8 mouse cellular contexts compared by ENCODE assay signal in the genomic region with DNA sequence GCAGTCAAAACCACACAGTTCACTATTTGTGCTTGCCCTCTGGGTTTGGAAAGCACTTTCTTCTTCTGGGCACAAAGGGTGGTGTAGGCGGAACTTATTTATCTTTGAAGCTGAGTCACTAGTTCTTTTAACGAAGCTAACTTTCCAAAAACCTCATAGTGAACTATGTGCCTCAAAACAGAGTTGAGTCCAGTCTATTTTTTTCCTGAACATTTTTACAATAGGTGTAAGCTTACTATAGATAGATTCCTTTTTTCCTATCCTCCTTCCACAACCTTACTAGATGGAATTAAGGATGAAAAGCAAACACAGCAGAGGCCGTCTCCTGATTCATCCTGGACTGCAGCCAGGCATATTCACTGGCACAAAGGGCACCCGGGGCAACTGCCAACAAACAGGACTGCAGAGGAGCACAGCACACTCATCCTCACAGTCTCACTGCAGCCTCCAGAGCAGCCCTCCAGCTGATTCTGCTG.
DNase-seq lines count a peak whose midpoint lies in the region; ATAC-seq and TF ChIP-seq lines count a peak whose summit lies in the region.

No protein-coding gene starts in this region.

- H3K36me3 ChIP-seq in liver, postnatal 0 days (replicated peaks; ENCODE audit: insufficient read depth, low read length) = peaks cover 25% of the 10 kb centered on the region
- H3K36me3 ChIP-seq in liver, embryonic 11.5 days (ENCODE audit: control insufficient read depth, insufficient read depth, low read length) = peaks cover 13% of the 10 kb centered on the region; the same call in 1 of the 2 replicates

- H3K27ac ChIP-seq in liver, postnatal 0 days (ENCODE audit: low read depth) = 0 out of 2 replicates have a peak overlapping the region, but pooled peaks have one; percentile 2
- H3K27ac ChIP-seq in liver, embryonic 11.5 days (ENCODE audit: low read depth, low read length) = no peak overlapping the region
- H3K27ac ChIP-seq in layer of hippocampus, adult 2 months = peak overlapping the region; percentile 12; the same call in 1 of the 2 replicates

- no peaks in the 10 kb centered on the region for H3K27me3 ChIP-seq in liver, postnatal 0 days (ENCODE audit: insufficient read depth, low read length)
- H3K27me3 ChIP-seq in liver, embryonic 11.5 days (replicated peaks; ENCODE audit: control insufficient read depth, insufficient read depth, low read length) = no peaks in the 10 kb centered on the region

- no peak for TF ChIP-seq CTCF in liver, postnatal 0 days (IDR thresholded peaks at IDR 0.05; ENCODE audit: low read depth)
- TF ChIP-seq CTCF in layer of hippocampus, adult 2 months (conservative IDR thresholded peaks at IDR 0.05) = no peak

- DNase-seq in liver, postnatal 0 days = peak; percentile 63
- no peak for DNase-seq in liver, embryonic 11.5 days (ENCODE audit: low spot score)
- peak; percentile 84 for DNase-seq in adrenal gland, postnatal 25 days
- DNase-seq in frontal cortex, adult 2 months (ENCODE audit: extremely low spot score in 1 of 2, low spot score in 1 of 2) = peak; percentile 20 to 65
- peak; percentile 20 to 47 for DNase-seq in layer of hippocampus, adult 2 months (ENCODE audit: low spot score in 2 of 2)
- DNase-seq in right cerebral cortex, postnatal 36 days (ENCODE audit: low spot score in 2 of 2) = peak; percentile 28 to 48

- peak; percentile 63; the same call in 1 of the 2 replicates for ATAC-seq in liver, postnatal 0 days
- ATAC-seq in liver, embryonic 11.5 days (replicated peaks; ENCODE audit: low FRiP score) = no peak
- ATAC-seq in granulocyte monocyte progenitor cell, adult 5-6 weeks (replicated peaks; ENCODE audit: poor library complexity, severe bottlenecking) = no peak
- ATAC-seq in inflammation-experienced regulatory T-cells, adult 6 months = no peak

- H3K9me3 ChIP-seq in liver, postnatal 0 days (ENCODE audit: low read length) = no peaks in the 10 kb centered on the region
- H3K9me3 ChIP-seq in liver, embryonic 11.5 days (ENCODE audit: control insufficient read depth, low read length) = no peaks in the 10 kb centered on the region

- 45% methylated on average over 4 of the region's 4 CpGs for WGBS in liver, postnatal 0 days (ENCODE audit: insufficient replicate concordance)
- 81% methylated on average over 4 of the region's 4 CpGs for WGBS in liver, embryonic 11.5 days

- H3K4me1 ChIP-seq in liver, postnatal 0 days (ENCODE audit: insufficient read depth) = no peaks in the 10 kb centered on the region
- H3K4me1 ChIP-seq in liver, embryonic 11.5 days (replicated peaks; ENCODE audit: control insufficient read depth, insufficient read depth, low read length) = no peaks in the 10 kb centered on the region

- no peak overlapping the region for H3K9ac ChIP-seq in liver, postnatal 0 days (replicated peaks)
- no peak overlapping the region for H3K9ac ChIP-seq in liver, embryonic 11.5 days (ENCODE audit: low read depth, low read length)

- no peak for TF ChIP-seq EP300 in liver, postnatal 0 days (IDR thresholded peaks at IDR 0.05; ENCODE audit: low read depth)

- no peak overlapping the region for H3K4me2 ChIP-seq in liver, postnatal 0 days (ENCODE audit: low read depth, low read length)
- no peak overlapping the region for H3K4me2 ChIP-seq in liver, embryonic 11.5 days

- no peak overlapping the region for H3K4me3 ChIP-seq in liver, postnatal 0 days (ENCODE audit: low read depth, low read length)
- H3K4me3 ChIP-seq in liver, embryonic 11.5 days (ENCODE audit: low read depth, low read length) = no peak overlapping the region
- H3K4me3 ChIP-seq in layer of hippocampus, adult 2 months = no peak overlapping the region
